Mouse (Mus musculus) cerebellum, adult 11-12 months (tissue): Measurements from ENCODE around the gene Tmem131.

Source experiments
- DNase-seq: peaks from one replicate; pipeline ENCODE4 v3.0.0; 2022

Gene Tmem131

GRCm38 (mm10) chr1:36938348-36938747 lies 5.1 kb downstream of the Tmem131 start:
- no peak for DNase-seq

GRCm38 (mm10) chr1:36937648-36938047 lies 5.8 kb downstream of the Tmem131 start:
- DNase-seq, result no peak

- no peak for DNase-seq
Observed at GRCm38 (mm10) chr1:36937015-36937414, 6.5 kb downstream of the Tmem131 start.

- no peak for DNase-seq
Observed at GRCm38 (mm10) chr1:36936567-36936966, 6.9 kb downstream of the Tmem131 start.

- no peak for DNase-seq
Observed at GRCm38 (mm10) chr1:36934778-36935177, 8.7 kb downstream of the Tmem131 start.

GRCm38 (mm10) chr1:36933965-36934585 lies 9.4 kb downstream of the Tmem131 start:
- no peak for DNase-seq

- DNase-seq, result no peak
Observed at GRCm38 (mm10) chr1:36932231-36932630, 11.2 kb downstream of the Tmem131 start.

GRCm38 (mm10) chr1:36930911-36931310 lies 12.6 kb downstream of the Tmem131 start:
- no peak for DNase-seq

- no peak for DNase-seq
Observed at GRCm38 (mm10) chr1:36929996-36930395, 13.5 kb downstream of the Tmem131 start.

GRCm38 (mm10) chr1:36928357-36929330 lies 14.8 kb downstream of the Tmem131 start:
- no peak for DNase-seq

GRCm38 (mm10) chr1:36927569-36927968 lies 15.9 kb downstream of the Tmem131 start:
- no peak for DNase-seq

GRCm38 (mm10) chr1:36926738-36927137 lies 16.7 kb downstream of the Tmem131 start:
- DNase-seq, result no peak

- DNase-seq, result no peak
Observed at GRCm38 (mm10) chr1:36926246-36926645, 17.2 kb downstream of the Tmem131 start.

GRCm38 (mm10) chr1:36925781-36926180 lies 17.7 kb downstream of the Tmem131 start:
- DNase-seq, result no peak

- no peak for DNase-seq
Observed at GRCm38 (mm10) chr1:36924853-36925252, 18.6 kb downstream of the Tmem131 start.

GRCm38 (mm10) chr1:36923911-36924310 lies 19.6 kb downstream of the Tmem131 start:
- DNase-seq, result no peak

- DNase-seq, result no peak
Observed at GRCm38 (mm10) chr1:36922623-36923421, 20.6 kb downstream of the Tmem131 start.

- no peak for DNase-seq
Observed at GRCm38 (mm10) chr1:36921614-36922393, 21.7 kb downstream of the Tmem131 start.

- no peak for DNase-seq
Observed at GRCm38 (mm10) chr1:36920726-36921125, 22.7 kb downstream of the Tmem131 start.

- peak; percentile 51 for DNase-seq
Observed at GRCm38 (mm10) chr1:36920154-36920716, 23.2 kb downstream of the Tmem131 start.

- no peak for DNase-seq
Observed at GRCm38 (mm10) chr1:36919728-36920127, 23.7 kb downstream of the Tmem131 start.

GRCm38 (mm10) chr1:36917423-36917822 lies 26.0 kb downstream of the Tmem131 start:
- no peak for DNase-seq
